ENCODE assay signal across 8 mouse cellular contexts in genomic region chr11:102319941-102320685, GRCm38 (mm10). TPM values are rescaled to one million over a fixed set of nuclear protein-coding genes. Genes with fewer than 3 reads are reported as not detected.
DNase-seq lines count a peak whose midpoint lies in the region; ATAC-seq and TF ChIP-seq lines count a peak whose summit lies in the region.

No protein-coding gene starts in this region.

- no peak for TF ChIP-seq CTCF in MEL (IDR thresholded peaks at IDR 0.05 in 2 of 3, conservative IDR thresholded peaks at IDR 0.05 in 1 of 3; ENCODE audit: control insufficient read depth in 1 of 3, insufficient read depth in 1 of 3, low read depth in 2 of 3, low read length in 3 of 3, poor library complexity in 1 of 3, severe bottlenecking in 1 of 3)
- no peak for TF ChIP-seq CTCF in lung, adult 2 months (IDR thresholded peaks at IDR 0.05; ENCODE audit: insufficient read depth, low read length)

- TF ChIP-seq EP300 in MEL (IDR thresholded peaks at IDR 0.05; ENCODE audit: low read depth in 1 of 2, low read length in 2 of 2) = peak in 1 of 2 experiments; percentile 19; a peak in 1 of 4 replicates

- peak; percentile 61 for ATAC-seq in neural tube, embryonic 15.5 days (ENCODE audit: low FRiP score)

- DNase-seq in MEL (ENCODE audit: low read depth, low spot score) = peak; percentile 96
- DNase-seq in cerebellum, adult 8-10 months = peak; percentile 88
- DNase-seq in forelimb bud, embryonic 11.5 days (ENCODE audit: low read depth, low spot score) = peak; percentile 80
- peak; percentile 82 for DNase-seq in heart, postnatal 4 days
- peak; percentile 90 to 91 for DNase-seq in layer of hippocampus, adult 8-10 months (ENCODE audit: low spot score in 2 of 2)
- DNase-seq in lung, adult 2 months = peak; percentile 85
- peak; percentile 83 for DNase-seq in testis, postnatal 10 days (ENCODE audit: low spot score)

- H3K27me3 ChIP-seq in MEL (ENCODE audit: control insufficient read depth in 1 of 2, insufficient read depth in 2 of 2, low read length in 2 of 2) = peaks cover 3 to 5% of the 10 kb centered on the region in 2 experiments; a peak in 2 of 4 replicates
- H3K27me3 ChIP-seq in neural tube, embryonic 15.5 days (replicated peaks) = no peaks in the 10 kb centered on the region

- H3K79me2 ChIP-seq in MEL (ENCODE audit: control insufficient read depth, insufficient read depth, low read length, poor library complexity) = peaks cover 47% of the 10 kb centered on the region

- peak; percentile 88 to 99 for TF ChIP-seq POLR2A in MEL (IDR thresholded peaks at IDR 0.05; ENCODE audit: control insufficient read depth in 1 of 2, insufficient read depth in 1 of 2, low read depth in 1 of 2, low read length in 2 of 2, poor library complexity in 1 of 2)
- TF ChIP-seq POLR2A in lung, adult 2 months (IDR thresholded peaks at IDR 0.05; ENCODE audit: borderline replicate concordance, extremely low read depth, low read depth, low read length) = peak; percentile 87; the same call in 1 of the 2 replicates

- H3K4me3 ChIP-seq in MEL (ENCODE audit: control insufficient read depth in 1 of 2, insufficient read depth in 1 of 2, low read depth in 2 of 2, low read length in 2 of 2) = peak overlapping the region; percentile 91 to 98
- H3K4me3 ChIP-seq in lung, adult 2 months (replicated peaks; ENCODE audit: extremely low read depth, low read depth, low read length) = peak overlapping the region; percentile 66
- peak overlapping the region; percentile 97 for H3K4me3 ChIP-seq in neural tube, embryonic 15.5 days (replicated peaks)

- H3K4me1 ChIP-seq in MEL (ENCODE audit: control insufficient read depth in 1 of 2, insufficient read depth in 2 of 2, low read length in 2 of 2) = peaks cover 3 to 13% of the 10 kb centered on the region in 2 experiments
- peaks cover 6% of the 10 kb centered on the region; the same call in 1 of the 2 replicates for H3K4me1 ChIP-seq in lung, adult 2 months (ENCODE audit: control insufficient read depth, insufficient read depth, low read length)
- H3K4me1 ChIP-seq in neural tube, embryonic 15.5 days = peaks cover 26% of the 10 kb centered on the region

- no peaks in the 10 kb centered on the region for H3K9me3 ChIP-seq in MEL (replicated peaks; ENCODE audit: insufficient read depth, low read length)
- no peaks in the 10 kb centered on the region for H3K9me3 ChIP-seq in neural tube, embryonic 15.5 days (replicated peaks)

- H3K4me2 ChIP-seq in neural tube, embryonic 15.5 days = peak overlapping the region; percentile 84

- under 1% methylated on average over 38 of the region's 38 CpGs for WGBS in lung, adult 2 months
- WGBS in neural tube, embryonic 15.5 days = 1% methylated on average over 38 of the region's 38 CpGs

- H3K9ac ChIP-seq in MEL (ENCODE audit: control insufficient read depth, low read depth, low read length, poor library complexity, severe bottlenecking) = peak overlapping the region; percentile 100
- H3K9ac ChIP-seq in neural tube, embryonic 15.5 days (replicated peaks) = peak overlapping the region; percentile 97

- H3K27ac ChIP-seq in MEL (ENCODE audit: control insufficient read depth, low read depth, low read length) = peak overlapping the region; percentile 87
- H3K27ac ChIP-seq in neural tube, embryonic 15.5 days (replicated peaks) = peak overlapping the region; percentile 98

- H3K36me3 ChIP-seq in MEL (ENCODE audit: control insufficient read depth in 1 of 2, insufficient read depth in 2 of 2, low read length in 2 of 2) = peaks cover 0 to 12% of the 10 kb centered on the region in 2 experiments; a peak in 2 of 4 replicates
- H3K36me3 ChIP-seq in neural tube, embryonic 15.5 days = peaks cover 1% of the 10 kb centered on the region; the same call in 1 of the 2 replicates

- TF ChIP-seq RAD21 in MEL (IDR thresholded peaks at IDR 0.05; ENCODE audit: low read depth, low read length) = no peak

TF ChIP-seq in MEL, 35 proteins besides CTCF, POLR2A, EP300 and RAD21 (continues in another document):
- TF ChIP-seq BHLHE40 (IDR thresholded peaks at IDR 0.05; ENCODE audit: borderline replicate concordance, low read depth, low read length) (no peak), TAL1 (IDR thresholded peaks at IDR 0.05; ENCODE audit: low read length) (no peak), RCOR1 (IDR thresholded peaks at IDR 0.05; ENCODE audit: low read depth, low read length) (peak; percentile 41; the same call in 1 of the 2 replicates), CHD2 (IDR thresholded peaks at IDR 0.05; ENCODE audit: low read length) (0 out of 2 replicates have a peak, but pooled peaks have one; percentile 2), USF2 (IDR thresholded peaks at IDR 0.05; ENCODE audit: borderline replicate concordance in 1 of 2, insufficient read depth in 1 of 2, low read depth in 1 of 2, low read length in 2 of 2) (no peak), GATA1 (IDR thresholded peaks at IDR 0.05; ENCODE audit: low read depth, low read length) (no peak), SIN3A (IDR thresholded peaks at IDR 0.05; ENCODE audit: low read length) (peak; percentile 71), UBTF (IDR thresholded peaks at IDR 0.05; ENCODE audit: borderline replicate concordance, insufficient read depth, low read depth, low read length) (no peak), MYB (IDR thresholded peaks at IDR 0.05; ENCODE audit: low read depth, low read length) (no peak), E2F4 (IDR thresholded peaks at IDR 0.05; ENCODE audit: borderline replicate concordance, low read depth, low read length) (no peak), POLR2AphosphoS2 (IDR thresholded peaks at IDR 0.05; ENCODE audit: low read length) (peak; percentile 76), HCFC1 (IDR thresholded peaks at IDR 0.05; ENCODE audit: low read depth, low read length) (peak; percentile 66; the same call in 1 of the 2 replicates), MAZ (IDR thresholded peaks at IDR 0.05; ENCODE audit: low read depth, low read length) (peak; percentile 69; the same call in 1 of the 2 replicates), USF1 (IDR thresholded peaks at IDR 0.05; ENCODE audit: low read depth, low read length) (no peak), CHD1 (IDR thresholded peaks at IDR 0.05; ENCODE audit: low read depth, low read length) (0 out of 2 replicates have a peak, but pooled peaks have one; percentile 1), NELFE (IDR thresholded peaks at IDR 0.05; ENCODE audit: low read depth, low read length) (peak; percentile 92), TBP (IDR thresholded peaks at IDR 0.05; ENCODE audit: low read depth, low read length) (peak; percentile 97), ZC3H11A (IDR thresholded peaks at IDR 0.05; ENCODE audit: low read depth, low read length) (no peak), MYC (IDR thresholded peaks at IDR 0.05; ENCODE audit: low read depth, low read length) (no peak), MXI1 (IDR thresholded peaks at IDR 0.05; ENCODE audit: low read depth, low read length) (0 out of 2 replicates have a peak, but pooled peaks have one; percentile 51), POLR2AphosphoS5 (IDR thresholded peaks at IDR 0.05; ENCODE audit: borderline replicate concordance, low read depth, low read length) (no peak), MEF2A (IDR thresholded peaks at IDR 0.05; ENCODE audit: extremely low read depth, insufficient replicate concordance, low read depth, low read length, poor library complexity, severe bottlenecking) (no peak)

RNA-seq across cellular contexts. Expression of gene Ubtf, which starts 0.6 kb away (rescaled TPM):
- 151 and 189 TPM in 2 replicates for total RNA-seq in MEL (2012; rRNA removed)
- 100 to 1,000 TPM in 1 of 2 experiments, 10 to 100 TPM in 1; 76.5 to 145 TPM for polyA plus RNA-seq in MEL (2012; ENCODE audit: insufficient read depth in 1 of 2, insufficient read length in 2 of 2, low read depth in 1 of 2, low replicate concordance in 2 of 2, missing spikeins in 1 of 2)
- total RNA-seq in heart, postnatal 4 days (2021) = 10 to 100 TPM; 81.9 to 89.3 TPM
- total RNA-seq in layer of hippocampus, adult 8-10 months (2022) = 100 to 1,000 TPM; 106 to 122 (median 120) TPM
- polyA plus RNA-seq in lung, adult 2 months (2012; rRNA removed) = 23.9 and 27.7 TPM in 2 replicates
- 68.9 and 79.5 TPM in 2 replicates for polyA plus RNA-seq in neural tube, embryonic 15.5 days (2015; fragmentation: Nextera tagmentation; extraction: Ambion mirVana)

RNA-seq across cellular contexts. Expression of gene Atxn7l3, which starts 23.7 kb away (rescaled TPM):
- 40.5 and 46.7 TPM in 2 replicates for total RNA-seq in MEL (2012; rRNA removed)
- 10 to 100 TPM; 39.4 to 53.0 TPM for polyA plus RNA-seq in MEL (2012; ENCODE audit: insufficient read depth in 1 of 2, insufficient read length in 2 of 2, low read depth in 1 of 2, low replicate concordance in 2 of 2, missing spikeins in 1 of 2)
- 10 to 100 TPM; 36.8 to 39.4 TPM for total RNA-seq in heart, postnatal 4 days (2021)
- 100 to 1,000 TPM; 153 to 169 (median 157) TPM for total RNA-seq in layer of hippocampus, adult 8-10 months (2022)
- 33.1 and 38.8 TPM in 2 replicates for polyA plus RNA-seq in lung, adult 2 months (2012; rRNA removed)
- polyA plus RNA-seq in neural tube, embryonic 15.5 days (2015; fragmentation: Nextera tagmentation; extraction: Ambion mirVana) = 27.2 and 28.1 TPM in 2 replicates

RNA-seq across cellular contexts. Expression of gene Tmub2, which starts 35.4 kb away (rescaled TPM):
- total RNA-seq in MEL (2012; rRNA removed) = 27.0 and 29.3 TPM in 2 replicates
- 10 to 100 TPM in 1 of 2 experiments, not detected in 1; 40.5 TPM for polyA plus RNA-seq in MEL (2012; ENCODE audit: insufficient read depth in 1 of 2, insufficient read length in 2 of 2, low read depth in 1 of 2, low replicate concordance in 2 of 2, missing spikeins in 1 of 2)
- 10 to 100 TPM; 26.6 to 27.7 TPM for total RNA-seq in heart, postnatal 4 days (2021)
- total RNA-seq in layer of hippocampus, adult 8-10 months (2022) = 10 to 100 TPM; 61.4 to 72.0 (median 67.7) TPM
- 46.3 and 53.4 TPM in 2 replicates for polyA plus RNA-seq in lung, adult 2 months (2012; rRNA removed)
- 79.8 and 83.7 TPM in 2 replicates for polyA plus RNA-seq in neural tube, embryonic 15.5 days (2015; fragmentation: Nextera tagmentation; extraction: Ambion mirVana)

RNA-seq across cellular contexts. Expression of gene Slc4a1, which starts 45.9 kb away (rescaled TPM):
- total RNA-seq in MEL (2012; rRNA removed) = 0.23 and 0.36 TPM in 2 replicates
- polyA plus RNA-seq in MEL (2012; ENCODE audit: insufficient read depth in 1 of 2, insufficient read length in 2 of 2, low read depth in 1 of 2, low replicate concordance in 2 of 2, missing spikeins in 1 of 2) = under 1 TPM in 1 of 2 experiments, not detected in 1; 0.35 TPM
- 10 to 100 TPM in 1 of 2 experiments, 1 to 10 TPM in 1; 7.2 to 22.1 TPM for total RNA-seq in heart, postnatal 4 days (2021)
- under 1 TPM in 2 of 4 experiments, not detected in 2; 0.10 to 0.11 TPM for total RNA-seq in layer of hippocampus, adult 8-10 months (2022)
- 1.1 and 1.2 TPM in 2 replicates for polyA plus RNA-seq in lung, adult 2 months (2012; rRNA removed)
- polyA plus RNA-seq in neural tube, embryonic 15.5 days (2015; fragmentation: Nextera tagmentation; extraction: Ambion mirVana) = 2.5 and 3.5 TPM in 2 replicates

RNA-seq across cellular contexts. Expression of gene Asb16, which starts 51.6 kb away (rescaled TPM):
- 3.9 and 4.4 TPM in 2 replicates for total RNA-seq in MEL (2012; rRNA removed)
- 1 to 10 TPM in 1 of 2 experiments, not detected in 1; 8.5 TPM for polyA plus RNA-seq in MEL (2012; ENCODE audit: insufficient read depth in 1 of 2, insufficient read length in 2 of 2, low read depth in 1 of 2, low replicate concordance in 2 of 2, missing spikeins in 1 of 2)
- total RNA-seq in heart, postnatal 4 days (2021) = under 1 TPM; 0.33 to 0.41 TPM
- 1 to 10 TPM; 2.1 to 2.4 (median 2.2) TPM for total RNA-seq in layer of hippocampus, adult 8-10 months (2022)
- polyA plus RNA-seq in lung, adult 2 months (2012; rRNA removed) = 0.15 and 1.8 TPM in 2 replicates
- 0.10 and 0.12 TPM in 2 replicates for polyA plus RNA-seq in neural tube, embryonic 15.5 days (2015; fragmentation: Nextera tagmentation; extraction: Ambion mirVana)

Comparison
In these comparisons a context has a peak if more than half of its experiments do, and no peak if none do; other contexts are left out.
1. Peak in every context shown above with its lines: DNase-seq, ATAC-seq, H3K4me3 ChIP-seq and H3K27ac ChIP-seq.